Mouse (Mus musculus) MEL (cell line): ENCODE measurements at regions not wholly inside any gene's neighbourhood (a gene's known extent, or its start where the extent isn't known, plus 50 kb on each side); places are given as distances from the start of the nearest gene placed in this dataset.

Experiments used
- CTCF ChIP-seq, 3 experiments: IDR thresholded peaks in 2 of 3; conservative IDR thresholded peaks in 1 of 3; 2 replicates each; pipeline ENCODE4 v1.5.1; 2011 to 2012; ENCODE audit warnings: low read length in 3 of 3, low read depth in 2 of 3, mild to moderate bottlenecking in 2 of 3, improper control_type of control experiment in 1 of 3, inconsistent platforms in 1 of 3, mixed read lengths in 1 of 3, moderate library complexity in 1 of 3; ENCODE audit not compliant: control insufficient read depth in 1 of 3, insufficient read depth in 1 of 3, poor library complexity in 1 of 3, severe bottlenecking in 1 of 3
- GATA1 ChIP-seq: IDR thresholded peaks from 2 replicates; pipeline ENCODE4 v1.6.1; 2011; ENCODE audit warnings: low read depth, low read length, improper control_type of control experiment
- POLR2AphosphoS2 ChIP-seq: IDR thresholded peaks from 2 replicates; pipeline ENCODE4 v1.6.1; 2011; ENCODE audit warnings: low read length, improper control_type of control experiment
- UBTF ChIP-seq: IDR thresholded peaks from 2 replicates; pipeline ENCODE4 v1.6.1; 2012; ENCODE audit warnings: low read depth, mild to moderate bottlenecking, inconsistent platforms, low read length, improper control_type of control experiment, moderate library complexity, borderline replicate concordance; ENCODE audit not compliant: insufficient read depth
- ZC3H11A ChIP-seq: IDR thresholded peaks from 2 replicates; pipeline ENCODE4 v1.6.1; 2012; ENCODE audit warnings: low read depth, mild to moderate bottlenecking, inconsistent platforms, low read length, improper control_type of control experiment

DNA sequence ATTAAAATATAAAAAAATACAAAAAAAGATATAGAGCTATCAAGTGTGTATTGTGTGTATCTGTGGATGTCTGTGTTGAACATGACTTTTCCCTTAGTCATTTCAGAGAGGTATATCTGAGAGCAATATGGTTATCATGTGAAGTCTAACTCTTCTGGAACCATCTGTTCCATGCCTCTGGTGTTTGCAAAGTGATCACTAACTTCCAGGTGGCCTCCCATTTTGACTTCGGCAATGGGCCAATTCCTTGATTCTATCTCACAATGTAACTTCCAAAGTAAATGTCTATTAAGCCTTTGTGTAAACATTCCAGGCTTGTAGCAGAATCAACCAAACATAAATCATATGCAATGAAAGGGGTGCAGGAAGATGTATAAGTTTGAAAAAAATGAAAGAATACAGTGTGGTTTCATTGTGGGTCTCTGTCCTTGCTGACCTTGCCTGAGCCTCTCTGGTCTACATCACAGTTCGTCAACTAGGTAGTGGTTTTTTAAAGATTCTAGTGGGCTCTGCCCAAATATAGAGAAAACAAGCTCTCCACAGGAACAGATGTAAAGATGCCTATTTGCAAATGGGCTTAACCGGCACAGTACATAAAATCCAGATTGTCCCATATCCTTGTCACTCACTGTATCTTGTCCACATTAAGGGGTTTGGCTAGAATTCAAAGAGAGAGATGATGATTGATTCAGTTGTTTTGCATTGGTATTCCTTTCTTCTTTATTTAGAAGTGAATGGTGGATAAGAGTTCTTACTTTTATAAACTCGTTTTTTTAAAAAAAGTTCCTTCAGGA, 185.2 kb upstream of the Jag1 start:
- TF ChIP-seq UBTF = no peak
- no peak for TF ChIP-seq POLR2AphosphoS2
- no peak for TF ChIP-seq CTCF (IDR thresholded peaks at IDR 0.05 in 2 of 3, conservative IDR thresholded peaks at IDR 0.05 in 1 of 3; ENCODE audit: control insufficient read depth in 1 of 3, insufficient read depth in 1 of 3, low read depth in 2 of 3, low read length in 3 of 3, poor library complexity in 1 of 3, severe bottlenecking in 1 of 3)
- TF ChIP-seq ZC3H11A = no peak
- no peak for TF ChIP-seq GATA1
